Mouse (Mus musculus): ENCODE data around the gene Prdm16. TPM values are rescaled to one million over a fixed set of nuclear protein-coding genes. Genes with fewer than 3 reads are reported as not detected.
A peak's percentile ranks its signal among the peaks of the same experiment; 100 is the strongest.

Gene Prdm16
- polyA plus RNA-seq, 1 experiment from 2014 or later, result 19.0 TPM

DNA sequence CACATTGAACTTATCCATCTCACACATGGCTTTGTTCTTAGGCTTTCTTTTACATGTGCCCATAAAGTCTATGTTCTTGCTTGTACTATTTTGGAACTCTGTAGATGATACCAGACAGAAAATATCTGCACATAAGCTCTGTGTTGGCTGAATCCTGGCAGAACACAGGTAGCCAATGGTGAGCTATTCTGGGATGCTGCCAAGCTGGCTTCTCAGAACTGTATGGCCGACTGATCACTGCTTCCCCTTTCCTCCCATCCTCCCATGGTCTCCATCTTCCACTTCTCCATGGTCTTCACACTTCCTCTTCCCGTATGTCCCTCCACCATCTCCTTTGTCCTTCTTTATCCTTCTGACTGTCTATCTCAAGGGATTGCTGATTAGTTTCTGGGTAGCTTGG lies 327.5 kb downstream of the Prdm16 start:
- Histone ChIP-seq H3K36me3 (ENCODE audit: insufficient read depth, low read length) (no peaks in the 10 kb centered on the region), H3K27ac (no peak overlapping the region), H3K9me3 (replicated peaks; ENCODE audit: low read length) (no peaks in the 10 kb centered on the region), H3K4me1 (replicated peaks; ENCODE audit: insufficient read depth, low read length) (no peaks in the 10 kb centered on the region), H3K4me3 (replicated peaks; ENCODE audit: low read depth, low read length) (no peak overlapping the region), H3K9ac (ENCODE audit: low read depth, low read length) (no peak overlapping the region), H3K27me3 (ENCODE audit: insufficient read depth, low read length) (no peaks in the 10 kb centered on the region), H3K4me2 (ENCODE audit: low read length) (no peak overlapping the region)
- no peak for DNase-seq (ENCODE audit: low spot score)
- no peak for TF ChIP-seq CTCF (IDR thresholded peaks at IDR 0.05; ENCODE audit: low read depth)
- ATAC-seq (replicated peaks; ENCODE audit: low FRiP score, low read depth), result no peak
- 70% methylated on average over 2 of the region's 2 CpGs for WGBS

GRCm38 (mm10) chr4:154301466-154301881 lies 335.2 kb downstream of the Prdm16 start, which contains the start of gene Arhgef16:
Gene Arhgef16 (minus strand): TSS chr4:154301676.
- Histone ChIP-seq H3K27ac (peak within 1 kb of the TSS; percentile 19; the same call in 1 of the 2 replicates), H3K4me2 (ENCODE audit: low read length) (peak within 1 kb of the TSS; percentile 62; the same call in 1 of the 2 replicates), H3K4me1 (replicated peaks; ENCODE audit: insufficient read depth, low read length) (0 out of 2 replicates have a peak, but pooled peaks cover 7% of the 10 kb centered on the region), H3K4me3 (replicated peaks; ENCODE audit: low read depth, low read length) (no peak within 1 kb of the TSS), H3K27me3 (ENCODE audit: insufficient read depth, low read length) (peaks cover 11% of the 10 kb centered on the region; the same call in 1 of the 2 replicates), H3K9ac (ENCODE audit: low read depth, low read length) (no peak within 1 kb of the TSS), H3K9me3 (replicated peaks; ENCODE audit: low read length) (no peaks in the 10 kb centered on the region), H3K36me3 (ENCODE audit: insufficient read depth, low read length) (no peaks in the 10 kb centered on the region)
- no peak for ATAC-seq (replicated peaks; ENCODE audit: low FRiP score, low read depth)
- TF ChIP-seq CTCF (IDR thresholded peaks at IDR 0.05; ENCODE audit: low read depth), result peak; percentile 88
- peak; percentile 75 for DNase-seq (ENCODE audit: low spot score)
- WGBS, result 24% methylated on average over 7 of the region's 7 CpGs

DNA sequence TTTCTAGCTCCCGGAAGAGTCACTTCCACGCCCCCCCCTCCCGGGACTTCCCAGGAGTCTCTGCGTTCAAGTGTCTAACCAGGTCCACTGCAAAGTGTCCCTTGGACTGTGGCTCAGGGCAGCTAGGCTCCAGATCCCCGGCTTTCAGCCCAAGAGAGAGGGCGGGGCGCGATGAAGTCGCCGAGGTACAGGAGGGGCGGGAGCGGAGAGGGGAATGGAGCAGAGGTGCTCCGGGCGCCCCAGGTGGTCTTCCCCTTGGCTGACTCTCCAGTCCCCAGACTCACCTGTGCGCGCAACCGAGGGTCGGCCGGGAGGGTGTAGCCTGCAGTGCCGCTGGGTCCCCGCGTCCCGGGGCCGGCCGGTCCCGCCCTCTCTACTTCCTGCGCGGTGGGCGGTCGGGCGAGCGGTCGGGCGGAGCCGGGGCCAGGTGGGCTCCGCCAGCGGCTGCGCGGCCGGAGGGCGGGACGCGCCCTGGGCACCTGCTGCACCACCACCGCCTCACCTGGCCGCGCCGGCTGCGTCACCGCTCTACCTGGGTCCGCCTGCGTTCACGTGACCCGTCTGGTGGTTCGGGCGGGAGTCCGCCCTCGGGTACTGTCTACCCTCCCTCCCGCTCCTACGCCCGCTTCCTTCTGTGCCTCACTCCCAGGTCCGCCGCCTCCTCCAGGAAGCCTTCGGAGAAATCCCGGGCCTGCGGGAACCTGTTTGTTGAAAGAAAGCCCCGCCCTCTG lies 337.0 kb downstream of the Prdm16 start:
- 0 out of 2 replicates have a peak, but pooled peaks cover 9% of the 10 kb centered on the region for H3K4me1 ChIP-seq (replicated peaks; ENCODE audit: insufficient read depth, low read length)
- DNase-seq (ENCODE audit: low spot score) (peak; percentile 46), ATAC-seq (replicated peaks; ENCODE audit: low FRiP score, low read depth) (peak; percentile 86)
- WGBS, result 1% methylated on average over 56 of the region's 66 CpGs
- TF ChIP-seq CTCF (IDR thresholded peaks at IDR 0.05; ENCODE audit: low read depth), result no peak
- H3K36me3 ChIP-seq (ENCODE audit: insufficient read depth, low read length), result no peaks in the 10 kb centered on the region
- H3K27ac ChIP-seq, result peak overlapping the region; percentile 84
- H3K27me3 ChIP-seq (ENCODE audit: insufficient read depth, low read length), result peaks cover 11% of the 10 kb centered on the region; the same call in 1 of the 2 replicates
- H3K4me2 ChIP-seq (ENCODE audit: low read length), result peak overlapping the region; percentile 62
- H3K9ac ChIP-seq (ENCODE audit: low read depth, low read length), result peak overlapping the region; percentile 57
- peak overlapping the region; percentile 45 for H3K4me3 ChIP-seq (replicated peaks; ENCODE audit: low read depth, low read length)
- no peaks in the 10 kb centered on the region for H3K9me3 ChIP-seq (replicated peaks; ENCODE audit: low read length)

DNA sequence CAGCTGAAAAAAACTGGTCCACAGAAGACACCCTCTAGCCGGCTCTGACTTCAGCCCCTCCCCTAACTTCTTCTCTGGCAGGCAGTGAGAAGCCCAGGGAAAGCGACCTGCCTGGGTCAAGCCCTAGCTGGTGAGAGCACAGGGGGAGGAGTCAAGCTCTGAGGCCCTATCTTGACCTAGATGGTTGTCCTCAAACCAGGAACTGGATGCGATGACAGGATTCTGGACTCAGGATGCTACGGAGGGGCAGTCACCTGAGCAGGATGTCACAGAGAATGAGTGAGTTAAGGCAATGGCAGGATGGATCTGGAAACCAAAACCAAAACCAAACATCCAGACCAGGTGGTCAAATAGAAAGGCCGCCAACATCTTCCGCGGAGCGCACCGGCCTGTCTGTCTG lies 338.9 kb downstream of the Prdm16 start:
- Histone ChIP-seq H3K4me1 (replicated peaks; ENCODE audit: insufficient read depth, low read length) (peaks cover 22% of the 10 kb centered on the region; the same call in 1 of the 2 replicates), H3K27me3 (ENCODE audit: insufficient read depth, low read length) (peaks cover 11% of the 10 kb centered on the region; the same call in 1 of the 2 replicates), H3K4me3 (replicated peaks; ENCODE audit: low read depth, low read length) (no peak overlapping the region), H3K4me2 (ENCODE audit: low read length) (peak overlapping the region; percentile 31), H3K27ac (peak overlapping the region; percentile 78), H3K36me3 (ENCODE audit: insufficient read depth, low read length) (no peaks in the 10 kb centered on the region), H3K9ac (ENCODE audit: low read depth, low read length) (no peak overlapping the region), H3K9me3 (replicated peaks; ENCODE audit: low read length) (no peaks in the 10 kb centered on the region)
- no peak for TF ChIP-seq CTCF (IDR thresholded peaks at IDR 0.05; ENCODE audit: low read depth)
- peak; percentile 54 for DNase-seq (ENCODE audit: low spot score)
- ATAC-seq (replicated peaks; ENCODE audit: low FRiP score, low read depth), result no peak
- WGBS, result 26% methylated on average over 9 of the region's 9 CpGs

DNA sequence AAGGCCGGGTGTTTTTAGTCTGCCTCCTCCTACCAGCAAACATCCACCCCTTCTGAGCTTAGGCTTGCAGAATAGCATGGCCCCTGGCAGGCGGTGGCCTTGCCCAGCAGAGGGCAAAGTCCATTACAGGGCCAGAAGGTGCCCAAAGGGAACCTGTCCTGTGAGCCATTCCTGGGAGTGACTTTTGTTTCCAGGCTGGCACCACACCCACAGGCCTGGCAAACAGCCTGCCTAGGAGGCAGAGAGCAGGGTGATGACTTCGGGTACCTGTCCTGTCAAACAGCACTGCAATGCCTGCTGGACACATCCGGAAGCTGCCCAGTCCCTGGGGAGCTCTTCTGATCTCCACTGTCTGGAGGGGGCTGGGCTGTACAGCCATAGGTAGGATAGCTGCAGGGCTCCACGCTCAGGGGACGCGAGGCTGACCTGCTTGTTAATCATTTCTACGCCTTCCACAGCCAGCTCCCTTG lies 342.4 kb downstream of the Prdm16 start:
- DNase-seq (ENCODE audit: low spot score) (peak; percentile 49), ATAC-seq (replicated peaks; ENCODE audit: low FRiP score, low read depth) (peak; percentile 76)
- no peaks in the 10 kb centered on the region for H3K36me3 ChIP-seq (ENCODE audit: insufficient read depth, low read length)
- no peak overlapping the region for H3K4me3 ChIP-seq (replicated peaks; ENCODE audit: low read depth, low read length)
- H3K27me3 ChIP-seq (ENCODE audit: insufficient read depth, low read length), result no peaks in the 10 kb centered on the region
- peak overlapping the region; percentile 87 for H3K27ac ChIP-seq
- 0 out of 2 replicates have a peak overlapping the region, but pooled peaks have one; percentile 21 for H3K4me2 ChIP-seq (ENCODE audit: low read length)
- H3K9me3 ChIP-seq (replicated peaks; ENCODE audit: low read length), result no peaks in the 10 kb centered on the region
- no peak overlapping the region for H3K9ac ChIP-seq (ENCODE audit: low read depth, low read length)
- H3K4me1 ChIP-seq (replicated peaks; ENCODE audit: insufficient read depth, low read length), result peaks cover 22% of the 10 kb centered on the region; the same call in 1 of the 2 replicates
- TF ChIP-seq CTCF (IDR thresholded peaks at IDR 0.05; ENCODE audit: low read depth), result peak; percentile 26; the same call in 1 of the 2 replicates
- 11% methylated on average over 8 of the region's 8 CpGs for WGBS

- 37% methylated on average over 4 of the region's 4 CpGs for WGBS
- no peaks in the 10 kb centered on the region for H3K36me3 ChIP-seq (ENCODE audit: insufficient read depth, low read length)
- peak; percentile 56 for ATAC-seq (replicated peaks; ENCODE audit: low FRiP score, low read depth)
Measured at GRCm38 (mm10) chr4:154293735-154294201, 342.9 kb downstream of the Prdm16 start.

More at GRCm38 (mm10) chr4:154293735-154294201, 342.9 kb downstream of the Prdm16 start:
- TF ChIP-seq CTCF (IDR thresholded peaks at IDR 0.05; ENCODE audit: low read depth), result no peak
- Histone ChIP-seq H3K4me1 (replicated peaks; ENCODE audit: insufficient read depth, low read length) (peaks cover 22% of the 10 kb centered on the region; the same call in 1 of the 2 replicates), H3K9me3 (replicated peaks; ENCODE audit: low read length) (no peaks in the 10 kb centered on the region), H3K27ac (peak overlapping the region; percentile 87), H3K9ac (ENCODE audit: low read depth, low read length) (no peak overlapping the region), H3K4me3 (replicated peaks; ENCODE audit: low read depth, low read length) (no peak overlapping the region), H3K4me2 (ENCODE audit: low read length) (0 out of 2 replicates have a peak overlapping the region, but pooled peaks have one; percentile 19), H3K27me3 (ENCODE audit: insufficient read depth, low read length) (no peaks in the 10 kb centered on the region)
- peak; percentile 66 for DNase-seq (ENCODE audit: low spot score)

Measured in kidney, postnatal 0 days (tissue).